Mouse (Mus musculus) kidney, adult 2 months (tissue): ENCODE measurements at regions not wholly inside any gene's neighbourhood (a gene's known extent, or its start where the extent isn't known, plus 50 kb on each side); places are given as distances from the start of the nearest gene placed in this dataset.

Source experiments
- CTCF ChIP-seq: fragments of 200-500 bp; conservative IDR thresholded peaks from 2 replicates; pipeline ENCODE4 v1.5.1; 2011; ENCODE audit warnings: low read depth, mild to moderate bottlenecking, control low read depth, low read length, moderate library complexity, mixed read lengths; ENCODE audit not compliant: insufficient read depth, insufficient read length
- POLR2A ChIP-seq: fragments of 200-500 bp; IDR thresholded peaks from one replicate; pipeline ENCODE4 v1.6.1; 2011; ENCODE audit warnings: low read depth, low read length, control low read depth

- no peak for TF ChIP-seq POLR2A
- TF ChIP-seq CTCF = no peak
These were observed 191.1 kb upstream of the Dio3 start for GRCm38 (mm10) chr12:110087812-110088211.
